Mouse (Mus musculus): ENCODE results near the gene Cfap46.

DNA sequence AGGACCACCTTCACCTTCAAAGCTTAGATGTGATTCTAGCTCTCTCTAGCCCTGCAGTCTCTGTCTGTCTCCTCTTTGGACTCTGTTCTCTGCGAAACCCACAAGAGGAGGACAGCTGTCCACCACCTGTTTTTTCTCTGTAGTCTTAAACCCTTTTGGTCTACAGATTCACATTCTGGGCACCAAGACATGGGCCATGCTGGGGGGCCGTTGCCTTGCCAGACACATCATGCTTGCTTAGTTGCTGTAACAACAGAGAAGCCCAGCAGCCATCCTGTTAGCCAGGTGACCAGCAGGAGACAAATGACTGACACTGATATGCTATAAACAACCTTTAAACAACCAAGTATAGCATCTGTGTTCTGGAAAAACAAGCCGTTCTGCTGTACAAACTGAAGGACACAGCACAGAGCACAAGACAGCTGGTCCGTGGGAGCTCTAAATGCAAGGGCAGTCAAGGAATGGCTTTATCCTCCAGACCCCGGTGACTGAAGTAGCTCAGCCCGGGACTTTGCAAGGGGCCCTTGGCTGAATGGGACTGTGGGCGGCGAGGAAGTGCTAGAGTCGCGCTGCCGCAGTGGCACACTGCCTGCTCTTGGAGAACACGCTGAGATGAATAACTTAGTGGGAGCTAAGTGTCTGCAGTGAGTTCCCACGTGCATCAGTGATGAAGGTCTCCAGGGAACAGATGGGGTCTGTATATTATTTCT, 22.9 kb upstream of the Cfap46 start:
- TF ChIP-seq POLR2A (IDR thresholded peaks at IDR 0.05; ENCODE audit: low read depth, low read length) (no peak), CTCF (conservative IDR thresholded peaks at IDR 0.05; ENCODE audit: insufficient read depth, insufficient read length, low read depth, low read length) (no peak)
